Mouse (Mus musculus) cortical plate, adult 2 months (tissue): ENCODE measurements around the gene Nfib. TPM values are rescaled to one million over a fixed set of nuclear protein-coding genes. Genes with fewer than 3 reads are reported as not detected.

ENCODE experiments used
- H3K27ac ChIP-seq: fragments of 200-500 bp; 2 replicates; pipeline ENCODE4 v1.5.1; 2012; ENCODE audit warnings: low read length, control low read depth, inconsistent platforms; ENCODE audit not compliant: insufficient read depth
- H3K4me1 ChIP-seq: fragments of 200-500 bp; 2 replicates; pipeline ENCODE4 v1.6.1; 2011; ENCODE audit warnings: low read length; ENCODE audit not compliant: control insufficient read depth, insufficient read depth
- H3K4me3 ChIP-seq: fragments of 200-500 bp; 2 replicates; pipeline ENCODE4 v1.5.1; 2011; ENCODE audit warnings: mild to moderate bottlenecking, low read length, control low read depth; ENCODE audit not compliant: insufficient read depth
- CTCF ChIP-seq: fragments of 200-500 bp; IDR thresholded peaks from 2 replicates; pipeline ENCODE4 v1.5.1; 2011; ENCODE audit warnings: mild to moderate bottlenecking, control low read depth, low read length; ENCODE audit not compliant: insufficient read depth; ENCODE audit errors: extremely low read depth
- POLR2A ChIP-seq: fragments of 200-500 bp; IDR thresholded peaks from 2 replicates; pipeline ENCODE4 v1.6.1; 2011; ENCODE audit warnings: mild to moderate bottlenecking, low read length, control low read depth; ENCODE audit not compliant: insufficient read depth; ENCODE audit errors: extremely low read depth
- polyA plus RNA-seq: library from polyadenylated mRNA; depleted of rRNA; stranded (reverse); fragments of >200 nt; gene quantifications from 2 replicates; pipeline ENCODE4 v1.2.3, GENCODE M21; 2012

Nfib gene
- polyA plus RNA-seq, 1 experiment, result 31.8 TPM

DNA sequence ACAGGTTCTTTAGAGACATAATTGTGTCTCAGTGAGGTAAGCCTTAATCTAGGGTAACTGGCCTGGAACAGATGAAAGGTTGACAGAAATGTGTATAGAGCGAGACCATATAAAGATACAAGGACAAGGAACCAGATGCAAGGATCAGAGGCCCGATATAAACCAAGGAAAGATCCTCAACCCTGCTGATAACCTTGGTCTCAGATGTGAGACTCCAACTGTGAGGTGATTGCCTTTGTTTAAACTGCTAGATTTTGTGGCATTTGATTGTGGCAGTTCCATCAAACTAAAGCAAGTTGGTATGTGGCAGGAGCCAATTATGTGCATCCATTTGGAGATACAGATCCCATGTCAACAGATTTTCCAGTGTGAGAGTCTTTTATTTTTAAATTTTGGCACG lies 161.6 kb downstream of the Nfib start:
- TF ChIP-seq POLR2A (no peak), CTCF (no peak)
- H3K4me1 ChIP-seq, result peaks cover 3% of the 10 kb centered on the region; the same call in 1 of the 2 replicates
- no peak overlapping the region for H3K27ac ChIP-seq
- no peak overlapping the region for H3K4me3 ChIP-seq

- TF ChIP-seq CTCF, result no peak
- TF ChIP-seq POLR2A, result no peak
- Histone ChIP-seq H3K4me1 (peaks cover 3% of the 10 kb centered on the region; the same call in 1 of the 2 replicates), H3K4me3 (no peak overlapping the region), H3K27ac (0 out of 2 replicates have a peak overlapping the region, but pooled peaks have one; percentile 28)
Observed at GRCm38 (mm10) chr4:82543398-82543740, 162.2 kb downstream of the Nfib start.

DNA sequence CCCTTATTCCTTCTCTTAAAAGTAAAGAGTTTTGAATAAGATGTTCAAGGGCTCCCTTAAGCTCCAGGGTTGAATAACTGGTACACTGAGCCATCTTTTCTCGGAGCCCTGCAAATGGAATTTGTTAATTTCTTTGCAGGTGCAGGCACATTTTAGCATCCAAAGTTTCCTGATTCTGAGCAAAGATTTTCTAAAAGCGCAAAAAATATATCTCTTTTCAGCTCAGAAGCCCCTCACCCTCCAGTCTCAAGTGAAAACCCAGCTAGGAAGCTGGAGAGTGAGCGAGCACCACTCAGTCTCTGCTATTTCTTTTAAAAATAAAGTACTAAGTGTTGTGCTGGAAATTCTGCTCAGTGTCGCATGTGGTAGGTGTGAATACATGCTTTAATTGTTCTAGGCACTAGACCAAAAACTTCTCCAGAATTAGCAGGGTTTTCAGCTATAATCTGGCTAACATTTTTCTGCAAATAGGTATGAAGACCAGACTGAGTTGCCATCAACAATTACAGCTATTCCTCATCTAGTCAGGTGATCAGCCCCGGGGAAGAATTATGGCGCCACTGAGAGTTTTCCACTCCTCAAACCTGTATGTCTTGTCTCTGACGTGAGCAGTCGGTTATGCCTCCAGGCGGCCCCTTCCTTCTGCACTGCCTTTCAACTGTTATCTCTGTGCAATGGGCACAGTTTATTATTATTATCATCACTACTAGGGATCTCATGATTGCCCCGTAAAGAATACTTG lies 162.7 kb downstream of the Nfib start:
- peaks cover 3% of the 10 kb centered on the region; the same call in 1 of the 2 replicates for H3K4me1 ChIP-seq
- no peak overlapping the region for H3K4me3 ChIP-seq
- TF ChIP-seq CTCF (no peak), POLR2A (no peak)
- H3K27ac ChIP-seq, result 0 out of 2 replicates have a peak overlapping the region, but pooled peaks have one; percentile 28

DNA sequence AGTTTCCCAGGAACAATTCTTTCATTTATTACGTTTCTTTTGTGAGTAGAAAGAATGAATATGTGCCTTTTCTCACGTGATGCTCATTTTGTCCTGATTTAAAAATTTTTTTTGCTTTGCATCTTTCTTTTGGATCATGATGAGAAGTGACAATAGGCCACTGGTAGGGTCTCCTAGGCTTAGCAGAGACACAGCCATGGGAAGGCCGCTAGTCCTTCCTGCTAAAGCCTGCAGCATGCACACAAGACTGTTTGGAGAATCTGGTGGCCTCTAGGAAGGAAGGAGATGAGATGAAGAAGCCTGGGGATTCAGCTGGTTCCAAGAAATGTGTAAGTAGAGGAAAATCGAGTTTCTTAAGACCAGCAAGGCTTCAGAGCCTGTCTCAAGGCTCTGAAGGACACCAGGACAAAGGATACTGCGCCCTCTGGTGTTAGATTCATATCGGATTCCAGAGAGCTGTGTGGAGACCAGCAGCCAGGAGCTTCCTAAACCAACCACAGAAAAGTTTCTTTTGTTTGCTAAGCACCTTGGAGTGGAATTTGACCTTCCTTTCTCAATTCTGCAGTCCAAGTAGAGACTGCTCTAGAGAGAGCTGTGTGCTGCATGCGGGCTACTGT lies 163.5 kb downstream of the Nfib start:
- no peak overlapping the region for H3K4me3 ChIP-seq
- H3K4me1 ChIP-seq, result peaks cover 3% of the 10 kb centered on the region; the same call in 1 of the 2 replicates
- no peak for TF ChIP-seq POLR2A
- peak; percentile 66 for TF ChIP-seq CTCF
- H3K27ac ChIP-seq, result no peak overlapping the region; the same call in 1 of the 2 replicates

- Histone ChIP-seq H3K4me1 (peaks cover 3% of the 10 kb centered on the region; the same call in 1 of the 2 replicates), H3K4me3 (no peak overlapping the region), H3K27ac (no peak overlapping the region; the same call in 1 of the 2 replicates)
- no peak for TF ChIP-seq POLR2A
Observed at GRCm38 (mm10) chr4:82540466-82540990, 165.0 kb downstream of the Nfib start.

DNA sequence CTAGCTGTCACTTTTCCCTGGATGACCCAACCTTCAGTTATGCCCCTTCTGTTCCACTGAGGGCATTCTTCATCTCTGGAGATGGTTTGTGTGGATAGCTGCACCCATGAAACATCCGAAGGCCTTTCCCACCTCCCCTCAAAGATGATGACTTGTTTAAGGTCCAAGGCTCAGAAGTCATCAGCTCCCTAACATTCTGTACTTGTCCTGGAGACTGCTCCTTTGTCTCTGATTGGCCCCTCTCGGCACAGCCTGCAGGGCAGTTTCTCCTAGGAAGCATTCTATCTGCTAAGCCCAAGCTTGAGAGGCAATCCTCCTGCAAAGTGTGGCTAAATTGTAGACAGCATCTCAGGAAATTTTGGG lies 165.5 kb downstream of the Nfib start:
- Histone ChIP-seq H3K4me1 (peaks cover 3% of the 10 kb centered on the region; the same call in 1 of the 2 replicates), H3K27ac (peak overlapping the region; percentile 74), H3K4me3 (no peak overlapping the region)
- TF ChIP-seq CTCF (no peak), POLR2A (no peak)

- Histone ChIP-seq H3K4me1 (peaks cover 3% of the 10 kb centered on the region; the same call in 1 of the 2 replicates), H3K4me3 (no peak overlapping the region; the same call in 1 of the 2 replicates), H3K27ac (peak overlapping the region; percentile 74)
- TF ChIP-seq CTCF (no peak), POLR2A (no peak)
Observed at GRCm38 (mm10) chr4:82539406-82540047, 166.0 kb downstream of the Nfib start.

- no peak for TF ChIP-seq POLR2A
- no peak for TF ChIP-seq CTCF
- Histone ChIP-seq H3K27ac (peak overlapping the region; percentile 74), H3K4me3 (peak overlapping the region; percentile 25), H3K4me1 (peaks cover 3% of the 10 kb centered on the region; the same call in 1 of the 2 replicates)
Observed at GRCm38 (mm10) chr4:82538815-82539214, 166.7 kb downstream of the Nfib start.

DNA sequence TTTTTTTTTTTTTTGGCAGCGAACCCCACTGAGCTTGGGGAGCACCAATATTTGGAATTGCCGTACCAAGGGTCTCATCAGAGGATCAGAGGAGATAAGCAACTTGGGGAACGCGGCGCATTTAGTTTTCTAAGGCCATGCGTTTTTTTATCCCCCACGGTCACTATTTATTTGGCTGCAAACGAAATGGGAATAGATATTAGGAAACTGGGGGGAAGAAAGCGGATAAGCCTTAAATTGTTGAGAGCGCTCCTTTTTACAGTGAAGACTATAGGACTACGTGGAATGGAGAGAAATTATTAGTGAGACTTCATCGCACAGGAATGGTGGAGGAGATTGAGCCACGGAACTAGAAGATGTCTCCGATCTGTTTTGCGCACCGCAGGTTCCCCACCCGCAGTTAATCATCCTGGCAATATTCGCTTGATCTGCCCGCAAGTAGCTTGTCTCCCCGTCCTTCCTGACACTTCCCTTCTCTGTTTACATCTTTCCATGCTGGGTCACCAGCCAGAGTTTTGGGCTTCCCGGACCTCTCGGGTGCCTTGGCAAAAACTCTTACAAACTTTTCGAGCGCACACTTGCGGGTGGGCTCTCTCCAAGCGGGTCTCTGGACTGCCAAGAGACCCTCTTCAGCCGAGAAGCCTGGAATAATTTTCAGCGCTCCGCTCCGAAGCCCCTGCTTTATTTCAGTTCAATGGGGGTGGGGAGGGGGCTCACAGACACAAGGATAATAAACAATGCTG lies 167.3 kb downstream of the Nfib start:
- TF ChIP-seq CTCF (no peak), POLR2A (no peak)
- Histone ChIP-seq H3K4me1 (peaks cover 3% of the 10 kb centered on the region; the same call in 1 of the 2 replicates), H3K4me3 (peak overlapping the region; percentile 25), H3K27ac (peak overlapping the region; percentile 74)
